Mouse (Mus musculus) right cerebral cortex, postnatal 4 days (tissue): ENCODE results near the gene Prss42.
"Not testable (repeated sequence)": the region's sequence is repeated elsewhere in the genome, so short reads cannot be mapped to it uniquely, and the experiment has no call there.

ENCODE experiments used
- DNase-seq: peaks from one replicate; pipeline ENCODE4 v3.0.0-alpha.2; 2022

Gene Prss42

DNA sequence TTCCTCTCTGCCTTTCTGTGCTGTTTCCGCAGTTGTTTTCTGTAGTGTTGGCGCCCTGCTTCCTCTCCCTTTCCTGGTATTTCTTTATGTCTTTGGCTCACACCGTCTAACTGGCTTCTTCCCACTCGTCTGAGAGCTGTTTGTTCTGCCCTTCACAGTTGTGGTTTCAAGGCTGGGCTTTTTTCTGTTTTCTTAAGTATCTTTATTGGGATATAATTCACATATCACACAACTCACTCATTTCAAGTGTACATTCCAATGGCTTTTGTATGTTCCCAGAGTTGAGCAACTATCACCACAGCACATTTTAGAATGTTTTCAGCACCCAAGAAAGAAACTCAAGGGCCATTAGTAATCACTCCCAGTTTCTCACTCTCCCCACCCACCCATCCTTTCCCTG lies 7.5 kb upstream of the Prss42 start:
- DNase-seq: no peak

- DNase-seq: no peak
These were observed 953 bp upstream of the Prss42 start for GRCm38 (mm10) chr9:110797013-110797412.

DNA sequence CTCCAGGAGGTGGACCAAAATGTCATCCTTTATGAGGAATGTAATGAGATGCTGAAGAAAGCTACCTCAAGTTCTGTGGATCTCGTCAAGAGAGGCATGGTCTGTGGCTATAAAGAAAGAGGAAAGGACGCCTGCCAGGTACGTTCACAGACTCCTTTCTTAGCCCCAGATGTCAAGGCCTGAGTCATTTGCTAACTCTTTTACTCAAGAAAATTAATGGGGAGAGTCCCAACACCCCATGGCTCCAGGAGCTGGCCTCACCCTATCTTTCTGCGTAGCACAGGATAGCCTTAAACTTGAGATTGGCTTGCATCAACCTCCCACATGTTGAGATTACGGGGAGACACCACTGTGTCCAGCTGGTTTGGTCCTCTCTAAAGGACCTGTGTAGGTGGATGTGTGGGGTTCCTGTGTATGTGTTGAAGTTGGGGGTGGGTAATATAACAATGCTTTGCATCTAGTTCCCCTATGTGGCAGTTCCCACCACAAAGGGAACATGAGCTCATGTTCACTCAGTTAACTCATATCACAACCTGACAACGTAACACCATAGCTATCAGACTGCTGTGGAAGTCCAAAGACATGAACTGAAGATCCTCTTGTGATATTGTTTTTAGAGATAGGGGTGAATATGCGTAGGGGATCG lies 3.0 kb downstream of the Prss42 start:
- no peak for DNase-seq

- no peak for DNase-seq
These were observed 5.3 kb downstream of the Prss42 start for GRCm38 (mm10) chr9:110803294-110803693.

DNA sequence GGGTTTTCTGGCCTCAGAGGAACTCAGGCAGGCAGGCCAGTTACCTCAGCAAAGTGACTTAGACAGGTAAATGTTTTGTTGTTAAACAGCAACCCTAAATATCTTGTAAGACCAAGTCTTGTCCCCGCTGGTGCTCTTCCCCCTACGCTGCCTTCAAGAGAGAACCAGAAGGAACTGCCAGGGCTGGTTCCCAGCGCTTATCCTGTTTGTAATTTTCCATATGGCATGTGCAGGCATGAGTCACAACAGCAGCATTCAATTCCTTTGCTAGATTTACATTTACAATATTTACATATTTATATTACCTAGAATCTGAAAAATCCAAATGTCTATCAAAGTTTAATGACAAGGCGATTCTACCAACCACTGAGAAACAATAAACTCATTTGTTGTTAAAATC lies 12.1 kb downstream of the Prss42 start:
- DNase-seq: no peak

DNA sequence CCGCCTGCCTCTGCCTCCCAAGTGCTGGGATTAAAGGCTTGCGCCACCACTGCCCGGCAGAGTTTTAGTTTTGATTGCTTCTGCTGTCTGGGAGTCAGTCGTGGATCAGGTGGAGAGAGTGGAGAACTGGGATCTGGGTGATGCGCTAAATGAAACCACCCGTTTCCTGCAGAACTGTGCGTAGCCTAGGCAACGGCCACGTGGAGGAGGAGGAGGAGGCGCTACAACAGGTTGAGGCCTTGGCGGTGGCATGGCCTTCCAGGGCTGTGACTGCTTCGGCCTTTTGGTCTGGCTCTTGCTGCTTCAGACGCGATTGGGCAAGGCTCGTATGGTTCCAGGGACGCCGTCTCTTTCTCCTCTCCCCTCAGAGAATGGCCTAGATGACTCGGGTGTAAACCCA lies 15.8 kb downstream of the Prss42 start, which contains the start of gene Prss44:
Prss44 (plus strand) TSS at position 206 of the 400 bp plus-strand sequence.
- no peak for DNase-seq

DNA sequence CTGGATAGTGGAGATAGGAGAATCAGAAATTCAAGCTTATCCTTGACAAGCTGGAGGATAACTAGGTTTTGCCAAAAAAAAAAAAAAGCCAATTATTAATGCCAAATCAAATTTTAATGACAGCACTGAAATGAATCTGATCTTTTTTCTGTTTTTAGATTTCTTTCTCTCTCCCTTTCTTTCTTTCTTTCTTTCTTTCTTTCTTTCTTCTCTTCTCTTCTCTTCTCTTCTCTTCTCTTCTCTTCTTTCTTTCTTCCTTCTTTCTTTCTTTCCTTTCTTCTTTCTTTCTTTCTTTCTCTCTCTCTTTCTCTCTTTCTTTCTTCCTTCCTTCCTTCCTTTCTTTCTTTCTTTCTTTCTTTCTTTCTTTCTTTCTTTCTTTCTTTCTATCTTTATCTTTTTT lies 22.6 kb downstream of the Prss42 start:
- not testable (repeated sequence) for DNase-seq

DNA sequence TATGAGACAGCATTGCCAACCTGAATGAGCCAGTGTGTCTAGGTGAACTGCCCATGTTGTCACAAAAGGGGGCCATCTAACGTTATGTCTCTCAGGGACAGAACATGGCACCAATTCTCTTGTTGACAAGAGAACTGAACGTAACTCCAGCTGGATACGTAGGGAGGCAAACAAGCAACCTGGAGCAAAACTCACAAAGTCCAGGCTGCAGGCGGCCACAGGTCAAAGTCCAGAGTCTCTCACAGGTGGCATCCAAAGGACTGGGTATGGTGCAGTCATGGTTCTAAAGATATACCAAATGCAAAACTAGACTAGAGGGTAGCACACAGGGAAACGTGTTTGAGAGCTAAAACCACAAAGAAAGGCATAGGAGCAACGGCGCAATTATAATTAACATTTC lies 23.5 kb downstream of the Prss42 start:
- DNase-seq: no peak

DNA sequence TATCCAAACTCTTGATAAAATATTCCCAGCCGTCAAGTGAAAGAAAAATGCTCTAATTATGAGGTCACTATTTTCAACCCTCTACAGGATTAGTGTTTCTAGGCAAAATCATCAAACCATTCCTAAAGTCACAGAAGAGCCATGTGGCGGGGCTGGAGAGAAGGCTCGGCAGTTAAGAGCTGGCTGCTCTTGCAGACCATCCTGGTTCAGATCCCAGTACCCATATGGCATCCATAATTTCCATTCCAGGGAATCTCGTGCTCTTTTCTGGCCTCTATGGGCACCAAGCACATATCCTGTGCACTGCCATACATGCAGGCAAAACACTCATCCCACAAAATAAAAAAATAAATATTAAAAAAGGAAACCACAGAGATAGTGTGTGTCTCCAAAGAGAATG lies 27.5 kb downstream of the Prss42 start:
- DNase-seq: no peak

GRCm38 (mm10) chr9:110825832-110826231 lies 27.9 kb downstream of the Prss42 start:
- DNase-seq: no peak

GRCm38 (mm10) chr9:110826390-110826789 lies 28.4 kb downstream of the Prss42 start, which contains the start of gene Prss43:
TSS of gene Prss43 (plus strand) at chr9:110826690.
- DNase-seq: no peak

GRCm38 (mm10) chr9:110833021-110833420 lies 35.1 kb downstream of the Prss42 start:
- DNase-seq: no peak

GRCm38 (mm10) chr9:110834411-110834810 lies 36.4 kb downstream of the Prss42 start, which contains the start of gene Prss45:
TSS of gene Prss45 (plus strand) at chr9:110834588.
- no peak for DNase-seq

DNA sequence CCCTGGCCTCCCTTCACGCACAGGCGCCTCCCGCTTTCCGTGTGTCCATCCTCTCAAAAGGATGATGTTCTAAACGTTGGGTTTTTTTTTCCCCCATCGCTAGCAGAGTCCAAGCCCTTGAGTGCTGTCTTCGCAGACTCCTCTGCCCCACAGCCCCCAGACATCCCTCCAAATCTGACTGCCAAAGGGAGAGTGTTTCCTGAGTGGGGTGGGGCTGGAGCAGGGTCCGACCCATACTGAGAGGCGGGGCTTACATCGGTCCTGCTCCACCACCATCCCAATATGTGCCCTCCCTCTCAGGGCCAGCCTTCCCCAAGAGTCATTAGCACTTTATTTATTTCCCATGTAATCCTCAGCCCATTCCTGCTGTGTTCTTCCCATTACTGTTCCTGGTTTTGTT lies 37.0 kb downstream of the Prss42 start:
- DNase-seq: no peak

DNA sequence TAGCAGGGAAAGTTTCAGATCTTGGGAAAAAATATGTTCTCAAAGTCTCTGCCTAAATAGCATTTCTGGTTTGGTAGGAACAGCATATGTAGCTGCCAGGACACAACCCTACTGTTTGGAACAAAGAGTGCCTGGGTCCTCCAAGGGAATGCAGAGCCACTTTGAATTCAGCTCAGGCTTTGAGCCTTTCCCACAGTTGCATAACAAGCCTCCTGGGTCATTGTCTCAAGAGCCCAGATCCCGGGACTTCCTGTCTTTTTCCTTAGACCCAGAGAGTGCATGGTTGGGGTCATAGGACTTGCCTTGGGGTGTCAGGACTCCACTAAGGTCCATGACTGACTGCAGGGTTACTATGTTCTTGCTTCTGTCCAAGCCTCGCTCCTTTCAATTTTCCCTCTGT lies 38.1 kb downstream of the Prss42 start:
- no peak for DNase-seq

DNA sequence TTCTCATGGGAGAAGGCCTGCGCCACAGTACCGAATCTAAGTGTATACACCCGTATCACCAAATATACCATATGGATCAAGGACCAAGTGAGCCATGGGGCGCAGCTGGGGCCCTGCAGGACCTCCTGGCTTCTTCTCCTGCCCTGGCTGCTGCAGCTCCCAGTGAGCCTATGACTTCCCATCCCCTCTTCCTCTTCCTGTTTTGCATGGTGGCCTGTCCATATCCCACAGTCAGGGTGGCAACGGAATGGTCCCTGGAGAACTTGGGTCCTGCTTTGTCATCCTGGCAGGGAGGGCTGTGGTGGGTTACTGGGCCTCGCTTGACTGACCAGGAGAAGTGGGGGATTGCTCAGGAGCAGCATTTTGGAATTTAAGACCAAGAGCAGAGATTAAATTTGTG lies 42.9 kb downstream of the Prss42 start:
- DNase-seq: no peak

DNA sequence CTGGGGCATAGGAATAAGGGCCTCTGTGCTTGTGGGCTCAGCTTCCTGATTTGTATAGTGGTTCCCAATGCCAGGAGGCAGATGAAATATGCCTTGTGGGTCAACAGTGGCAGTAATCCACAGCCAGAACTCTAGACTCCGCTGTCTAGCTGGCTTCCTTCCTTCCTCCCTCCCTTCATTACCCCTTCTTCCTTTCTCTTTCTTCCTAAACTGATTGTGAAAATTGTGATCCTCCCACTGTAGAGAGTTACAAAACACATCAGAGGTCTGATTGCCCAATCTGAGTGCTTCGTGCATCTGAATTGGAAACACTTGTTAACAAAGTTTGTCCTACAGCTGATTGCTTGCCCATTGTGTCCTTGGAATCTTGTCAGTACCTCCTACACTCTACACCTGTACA lies 43.5 kb downstream of the Prss42 start:
- no peak for DNase-seq

DNA sequence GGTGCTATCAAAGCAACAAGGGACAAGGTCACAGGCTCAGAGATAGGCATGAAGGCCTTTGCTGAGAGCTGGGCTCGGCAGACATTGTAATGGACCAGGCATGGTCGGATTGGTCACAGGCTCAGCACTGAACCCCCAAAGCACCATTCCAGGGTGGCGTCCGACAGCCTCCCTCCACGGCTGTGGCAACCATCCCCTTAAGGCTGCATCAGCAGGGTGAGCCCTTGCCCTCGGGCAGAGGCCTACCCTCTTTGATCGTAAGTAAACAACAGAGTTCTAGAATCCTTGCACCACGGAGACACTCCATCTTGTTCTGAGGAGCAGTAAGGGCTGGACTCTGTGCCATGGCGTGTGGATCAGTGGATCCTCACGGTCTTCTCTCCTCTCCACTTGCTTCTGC lies 46.2 kb downstream of the Prss42 start, which contains the start of gene Prss46:
Prss46 (plus strand) TSS at position 301 of the 400 bp plus-strand sequence.
- no peak for DNase-seq

GRCm38 (mm10) chr9:110849162-110849561 lies 51.2 kb downstream of the Prss42 start:
- no peak for DNase-seq
